Mouse (Mus musculus): Measurements from ENCODE around the gene 1700001K19Rik. TPM values are rescaled to one million over a fixed set of nuclear protein-coding genes. Genes with fewer than 3 reads are reported as not detected.

Gene 1700001K19Rik
- polyA plus RNA-seq, 1 experiment, result not detected

DNA sequence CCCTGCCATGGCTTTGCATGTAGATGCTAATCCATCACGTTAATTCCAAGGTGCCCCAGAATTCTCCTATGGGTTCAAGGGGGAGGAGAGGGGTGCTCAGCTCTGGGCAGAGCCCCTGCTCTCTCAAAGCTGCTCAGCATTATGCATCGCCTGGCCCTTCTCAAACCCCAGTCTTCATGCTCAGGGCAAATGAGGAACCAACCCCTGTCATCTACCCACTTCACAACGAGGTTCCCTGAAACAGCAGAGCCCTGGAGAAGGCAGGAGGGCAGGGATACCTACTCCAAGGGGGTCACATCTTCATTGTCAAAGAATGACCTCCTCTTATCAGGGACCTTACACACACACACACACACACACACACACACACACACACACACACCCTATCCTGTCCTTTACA is 541 bp downstream of the 1700001K19Rik start:
- Histone ChIP-seq H3K4me1 (ENCODE audit: control insufficient read depth, insufficient read depth, low read length) (0 out of 2 replicates have a peak, but pooled peaks cover 1% of the 10 kb centered on the region), H3K4me3 (replicated peaks; ENCODE audit: extremely low read depth, low read depth, low read length) (no peak overlapping the region)
- no peak for DNase-seq
- 59% methylated on average over 3 of the region's 3 CpGs for WGBS
- TF ChIP-seq POLR2A (IDR thresholded peaks at IDR 0.05; ENCODE audit: borderline replicate concordance, extremely low read depth, low read depth, low read length) (no peak), CTCF (IDR thresholded peaks at IDR 0.05; ENCODE audit: insufficient read depth, low read length) (no peak)

DNA sequence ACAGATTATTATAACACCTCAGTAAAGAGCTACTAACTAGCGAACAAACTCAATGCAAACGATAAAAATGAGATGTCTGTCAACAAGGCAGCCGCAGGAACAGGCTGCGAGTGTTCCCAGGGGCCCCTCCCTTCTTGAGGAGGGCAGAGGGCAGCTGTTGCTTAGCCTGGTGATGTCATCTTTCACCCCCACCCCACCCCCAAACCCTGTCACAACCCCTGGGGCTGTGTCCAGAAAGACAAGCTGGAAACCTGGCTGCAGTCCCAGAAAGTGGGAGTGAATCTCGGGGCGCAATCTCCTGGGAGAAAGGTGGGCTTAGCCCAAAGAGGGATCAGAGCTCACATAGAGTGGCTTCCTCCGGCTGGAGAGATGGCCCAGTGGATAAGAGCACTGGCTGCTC is 1.2 kb downstream of the 1700001K19Rik start:
- no peak overlapping the region for H3K4me3 ChIP-seq (replicated peaks; ENCODE audit: extremely low read depth, low read depth, low read length)
- 22% methylated on average over 7 of the region's 7 CpGs for WGBS
- no peak for DNase-seq
- TF ChIP-seq POLR2A (IDR thresholded peaks at IDR 0.05; ENCODE audit: borderline replicate concordance, extremely low read depth, low read depth, low read length) (no peak), CTCF (IDR thresholded peaks at IDR 0.05; ENCODE audit: insufficient read depth, low read length) (no peak)
- no peaks in the 10 kb centered on the region for H3K4me1 ChIP-seq (ENCODE audit: control insufficient read depth, insufficient read depth, low read length)

DNA sequence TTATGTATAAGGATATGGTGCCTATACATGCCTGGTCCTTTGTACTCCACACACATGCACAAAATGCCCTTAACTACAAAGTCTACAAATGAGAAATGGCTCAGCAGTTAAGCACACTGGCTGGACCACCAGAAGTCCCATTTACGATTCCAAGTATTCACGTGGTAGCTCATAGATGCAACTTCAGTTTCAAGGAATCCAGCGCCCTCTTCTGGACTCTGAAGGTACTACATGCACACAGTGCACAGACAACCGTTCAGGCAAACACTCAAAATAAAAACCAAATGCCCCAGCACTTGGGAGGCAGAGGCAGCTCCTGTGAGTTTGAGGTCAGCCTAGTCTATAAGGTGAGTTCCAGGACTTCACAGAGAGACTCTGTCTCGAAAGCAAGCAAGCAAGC is 8.2 kb downstream of the 1700001K19Rik start:
- WGBS, result 50% methylated on average over 5 of the region's 5 CpGs
- H3K4me1 ChIP-seq (ENCODE audit: control insufficient read depth, insufficient read depth, low read length), result no peaks in the 10 kb centered on the region

DNA sequence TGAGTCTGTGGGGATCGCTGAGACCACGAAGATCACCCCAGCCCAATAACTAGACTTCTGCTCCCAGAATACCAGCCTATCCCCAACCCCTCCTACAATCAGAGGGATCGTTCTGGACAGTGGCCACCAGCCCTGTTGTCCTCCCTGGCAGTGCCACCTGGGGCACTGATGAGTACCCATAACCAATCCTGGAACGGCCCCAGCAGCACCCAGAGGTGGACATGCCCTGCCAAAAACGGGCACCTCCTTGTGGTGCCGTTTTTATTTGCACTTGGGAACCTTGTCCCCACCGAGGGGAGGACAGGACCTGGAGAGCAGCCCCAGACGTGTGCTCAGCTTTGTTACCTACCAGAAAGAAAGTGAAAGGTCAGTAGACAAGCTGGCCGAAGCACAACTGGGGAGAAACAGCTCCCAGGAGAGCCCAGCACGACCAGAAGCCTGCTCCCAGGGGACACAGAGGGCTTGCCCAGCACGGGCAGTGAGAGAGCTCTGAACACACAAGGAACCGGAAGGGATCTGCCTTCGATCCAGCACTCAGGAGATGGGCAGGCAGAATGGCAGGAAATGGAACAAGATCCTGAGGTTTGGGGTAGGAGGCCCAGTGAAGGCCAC is 14.8 kb downstream of the 1700001K19Rik start:
- Histone ChIP-seq H3K4me1 (ENCODE audit: control insufficient read depth, insufficient read depth, low read length) (no peaks in the 10 kb centered on the region), H3K4me3 (replicated peaks; ENCODE audit: extremely low read depth, low read depth, low read length) (no peak overlapping the region)
- WGBS, result 69% methylated on average over 13 of the region's 13 CpGs
- no peak for DNase-seq
- TF ChIP-seq CTCF (IDR thresholded peaks at IDR 0.05; ENCODE audit: insufficient read depth, low read length) (no peak), POLR2A (IDR thresholded peaks at IDR 0.05; ENCODE audit: borderline replicate concordance, extremely low read depth, low read depth, low read length) (no peak)

More for the DNA sequence above, 8.2 kb downstream of the 1700001K19Rik start:
- H3K4me3 ChIP-seq (replicated peaks; ENCODE audit: extremely low read depth, low read depth, low read length), result no peak overlapping the region
- TF ChIP-seq CTCF (IDR thresholded peaks at IDR 0.05; ENCODE audit: insufficient read depth, low read length), result no peak
- no peak for TF ChIP-seq POLR2A (IDR thresholded peaks at IDR 0.05; ENCODE audit: borderline replicate concordance, extremely low read depth, low read depth, low read length)
- no peak for DNase-seq

DNA sequence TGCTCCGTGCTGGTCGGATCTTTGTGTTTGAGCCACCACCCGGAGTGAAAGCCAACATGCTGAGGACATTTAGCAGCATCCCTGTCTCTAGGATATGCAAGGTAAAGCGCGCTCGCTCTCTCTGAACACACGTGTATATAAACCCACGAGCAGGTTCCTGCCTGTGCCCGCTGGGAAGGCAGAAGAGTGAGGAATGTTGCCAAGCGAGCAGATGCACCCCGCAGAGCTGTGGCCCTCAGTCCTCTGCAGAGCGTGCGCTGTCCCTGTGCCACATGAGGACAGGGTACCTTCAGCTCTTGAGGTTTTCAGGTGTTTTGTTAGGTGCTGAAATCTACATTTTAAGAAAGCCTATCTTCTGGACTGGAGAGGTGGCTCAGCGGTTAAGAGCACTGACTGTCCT is 20.7 kb downstream of the 1700001K19Rik start:
- no peak for TF ChIP-seq POLR2A (IDR thresholded peaks at IDR 0.05; ENCODE audit: borderline replicate concordance, extremely low read depth, low read depth, low read length)
- TF ChIP-seq CTCF (IDR thresholded peaks at IDR 0.05; ENCODE audit: insufficient read depth, low read length), result no peak
- H3K4me3 ChIP-seq (replicated peaks; ENCODE audit: extremely low read depth, low read depth, low read length), result no peak overlapping the region

DNA sequence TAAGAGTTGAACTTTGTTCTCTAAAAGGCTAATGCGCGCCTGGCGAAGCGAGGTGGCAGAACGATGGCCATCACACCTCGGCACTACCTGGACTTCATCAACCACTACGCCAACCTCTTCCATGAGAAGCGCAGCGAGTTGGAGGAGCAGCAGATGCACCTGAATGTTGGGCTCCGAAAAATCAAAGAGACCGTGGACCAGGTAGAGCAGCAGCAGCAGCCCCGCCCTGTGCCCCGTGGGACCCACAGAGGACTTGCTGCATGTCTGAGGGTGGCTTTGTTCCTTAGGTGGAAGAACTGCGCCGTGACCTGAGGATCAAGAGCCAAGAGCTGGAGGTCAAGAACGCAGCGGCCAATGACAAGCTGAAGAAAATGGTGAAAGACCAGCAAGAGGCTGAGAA is 31.0 kb downstream of the 1700001K19Rik start:
- WGBS, result 96% methylated on average over 17 of the region's 17 CpGs
- DNase-seq, result no peak
- no peaks in the 10 kb centered on the region for H3K4me1 ChIP-seq (ENCODE audit: control insufficient read depth, insufficient read depth, low read length)

More for the DNA sequence above, 20.7 kb downstream of the 1700001K19Rik start:
- WGBS, result 95% methylated on average over 14 of the region's 14 CpGs
- no peak for DNase-seq
- H3K4me1 ChIP-seq (ENCODE audit: control insufficient read depth, insufficient read depth, low read length), result no peaks in the 10 kb centered on the region

DNA sequence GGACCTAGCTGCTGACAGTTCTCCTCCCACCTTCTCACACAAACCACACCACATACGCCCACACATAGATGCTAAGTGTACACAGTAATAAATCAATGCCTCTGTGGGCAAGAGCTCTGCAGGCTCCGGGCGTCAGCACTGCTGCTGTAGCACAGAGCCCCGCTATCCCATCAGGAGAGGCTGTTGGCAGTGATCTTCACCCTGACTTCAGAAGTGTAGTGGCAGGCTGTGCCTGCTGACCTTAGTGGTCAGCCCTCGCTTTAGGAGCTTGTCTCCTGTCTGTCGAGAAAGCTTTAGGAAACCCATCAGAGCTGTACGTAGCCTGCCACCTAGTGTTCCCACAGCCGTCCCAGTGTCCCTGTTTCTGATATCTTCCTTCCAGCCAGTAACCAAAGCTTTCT is 32.2 kb downstream of the 1700001K19Rik start:
- TF ChIP-seq POLR2A (IDR thresholded peaks at IDR 0.05; ENCODE audit: borderline replicate concordance, extremely low read depth, low read depth, low read length) (no peak), CTCF (IDR thresholded peaks at IDR 0.05; ENCODE audit: insufficient read depth, low read length) (no peak)
- Histone ChIP-seq H3K4me3 (replicated peaks; ENCODE audit: extremely low read depth, low read depth, low read length) (no peak overlapping the region), H3K4me1 (ENCODE audit: control insufficient read depth, insufficient read depth, low read length) (no peaks in the 10 kb centered on the region)
- DNase-seq, result no peak
- WGBS, result 79% methylated on average over 8 of the region's 8 CpGs

More for the DNA sequence above, 31.0 kb downstream of the 1700001K19Rik start:
- H3K4me3 ChIP-seq (replicated peaks; ENCODE audit: extremely low read depth, low read depth, low read length), result no peak overlapping the region
- TF ChIP-seq CTCF (IDR thresholded peaks at IDR 0.05; ENCODE audit: insufficient read depth, low read length) (no peak), POLR2A (IDR thresholded peaks at IDR 0.05; ENCODE audit: borderline replicate concordance, extremely low read depth, low read depth, low read length) (no peak)

DNA sequence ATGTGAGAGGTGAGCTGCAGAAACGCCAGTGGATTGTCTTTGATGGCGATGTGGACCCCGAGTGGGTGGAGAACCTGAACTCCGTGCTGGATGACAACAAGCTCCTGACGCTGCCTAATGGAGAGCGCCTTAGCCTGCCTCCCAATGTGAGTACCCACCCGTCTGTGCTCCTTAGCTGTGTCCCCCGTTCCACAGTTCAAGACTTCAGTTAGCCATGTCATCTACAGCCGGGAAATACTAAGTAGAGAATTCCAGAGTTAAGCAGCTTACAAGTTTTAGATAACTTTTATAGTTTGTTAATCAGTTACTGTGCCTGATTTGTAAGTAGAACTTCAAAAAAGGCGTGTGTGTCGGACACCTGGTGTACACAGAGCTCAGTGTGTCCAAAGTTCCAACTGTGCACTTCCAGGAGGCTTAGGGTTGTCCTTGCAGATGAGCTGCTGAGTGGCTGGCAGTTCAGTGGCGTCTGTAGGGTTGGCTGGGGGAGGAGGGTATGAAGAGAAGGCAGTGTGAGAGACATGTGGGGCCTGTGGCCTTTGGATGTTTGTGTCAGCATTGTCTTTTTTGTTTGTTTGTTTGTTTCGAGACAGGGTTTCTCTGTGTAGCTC is 44.8 kb downstream of the 1700001K19Rik start:
- Histone ChIP-seq H3K4me1 (ENCODE audit: control insufficient read depth, insufficient read depth, low read length) (no peaks in the 10 kb centered on the region), H3K4me3 (replicated peaks; ENCODE audit: extremely low read depth, low read depth, low read length) (no peak overlapping the region)
- DNase-seq, result no peak
- WGBS, result 90% methylated on average over 13 of the region's 13 CpGs
- TF ChIP-seq CTCF (IDR thresholded peaks at IDR 0.05; ENCODE audit: insufficient read depth, low read length), result no peak
- no peak for TF ChIP-seq POLR2A (IDR thresholded peaks at IDR 0.05; ENCODE audit: borderline replicate concordance, extremely low read depth, low read depth, low read length)

DNA sequence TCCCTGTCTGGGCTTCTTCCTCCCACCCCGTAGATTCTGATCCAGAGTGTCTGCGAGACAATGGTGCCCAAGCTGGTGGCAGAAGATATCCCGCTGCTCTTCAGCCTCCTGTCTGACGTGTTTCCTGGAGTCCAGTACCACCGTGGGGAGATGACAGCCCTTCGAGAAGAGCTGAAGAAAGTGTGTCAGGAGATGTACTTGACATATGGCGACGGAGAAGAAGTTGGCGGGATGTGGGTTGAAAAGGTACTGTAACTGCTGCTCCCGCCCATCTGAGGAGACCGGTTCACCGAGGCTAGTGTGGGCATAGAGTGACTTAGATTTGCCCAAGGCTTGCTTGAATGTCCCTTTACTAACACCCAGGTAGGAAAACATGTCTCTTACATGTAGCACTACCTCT is 46.1 kb downstream of the 1700001K19Rik start:
- Histone ChIP-seq H3K4me1 (ENCODE audit: control insufficient read depth, insufficient read depth, low read length) (no peaks in the 10 kb centered on the region), H3K4me3 (replicated peaks; ENCODE audit: extremely low read depth, low read depth, low read length) (no peak overlapping the region)
- no peak for DNase-seq
- TF ChIP-seq POLR2A (IDR thresholded peaks at IDR 0.05; ENCODE audit: borderline replicate concordance, extremely low read depth, low read depth, low read length) (no peak), CTCF (IDR thresholded peaks at IDR 0.05; ENCODE audit: insufficient read depth, low read length) (no peak)
- WGBS, result 91% methylated on average over 12 of the region's 12 CpGs

DNA sequence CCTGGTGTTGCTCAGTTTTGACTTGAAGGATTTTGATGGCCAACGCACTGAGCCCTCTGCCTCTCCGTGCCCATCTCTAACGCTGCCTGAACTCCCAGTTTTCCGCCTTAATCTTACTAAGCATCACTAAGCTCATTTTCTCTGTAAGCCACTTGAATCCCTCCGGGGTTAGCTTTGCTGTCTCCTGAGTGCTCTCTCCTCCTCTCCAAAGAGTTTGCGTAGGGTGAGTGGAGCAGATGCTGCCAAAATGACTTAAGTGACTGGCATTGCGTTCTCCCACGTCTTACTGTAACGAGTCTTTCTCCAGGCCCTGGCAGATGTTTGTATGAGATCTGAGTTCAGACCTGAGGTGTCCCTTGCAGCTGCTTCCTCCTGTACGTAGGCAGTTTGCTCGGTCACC is 52.4 kb downstream of the 1700001K19Rik start:
- DNase-seq, result no peak
- Histone ChIP-seq H3K4me3 (replicated peaks; ENCODE audit: extremely low read depth, low read depth, low read length) (no peak overlapping the region), H3K4me1 (ENCODE audit: control insufficient read depth, insufficient read depth, low read length) (no peaks in the 10 kb centered on the region)
- no peak for TF ChIP-seq POLR2A (IDR thresholded peaks at IDR 0.05; ENCODE audit: borderline replicate concordance, extremely low read depth, low read depth, low read length)
- TF ChIP-seq CTCF (IDR thresholded peaks at IDR 0.05; ENCODE audit: insufficient read depth, low read length), result no peak
- WGBS, result 92% methylated on average over 11 of the region's 11 CpGs

Other genes starting within 250 kb of the 1700001K19Rik start
- gene Ppp2r5c, start 235.5 kb downstream of the 1700001K19Rik start, polyA plus RNA-seq (2012; rRNA removed), result 30.4 and 45.1 TPM in 2 replicates
- 282 and 294 TPM in 2 replicates for gene Dync1h1, start 81.2 kb downstream of the 1700001K19Rik start, polyA plus RNA-seq (2012; rRNA removed)
- gene Hsp90aa1, start 20.1 kb upstream of the 1700001K19Rik start, polyA plus RNA-seq (2012; rRNA removed), result 65.6 and 105 TPM in 2 replicates
- gene Wdr20, start 55.3 kb upstream of the 1700001K19Rik start, polyA plus RNA-seq (2012; rRNA removed), result 13.5 and 16.2 TPM in 2 replicates
- gene Mok, start 158.3 kb upstream of the 1700001K19Rik start, polyA plus RNA-seq (2012; rRNA removed), result 4.2 and 4.7 TPM in 2 replicates
- 5.2 and 5.7 TPM in 2 replicates for gene Zfp839, start 167.6 kb upstream of the 1700001K19Rik start, polyA plus RNA-seq (2012; rRNA removed)
- 30.2 and 34.8 TPM in 2 replicates for gene Cinp, start 206.5 kb upstream of the 1700001K19Rik start, polyA plus RNA-seq (2012; rRNA removed)
- gene Tecpr2, start 206.6 kb upstream of the 1700001K19Rik start, polyA plus RNA-seq (2012; rRNA removed), result 5.2 and 5.3 TPM in 2 replicates

Measured in lung, adult 2 months (tissue).